ENCODE assay signal across 24 mouse cellular contexts in genomic region chr10:102732420-102732819, GRCm38 (mm10).
DNase-seq lines count a peak whose midpoint lies in the region; ATAC-seq and TF ChIP-seq lines count a peak whose summit lies in the region.
"Had no signal": no experiment of that assay in that cellular context is flagged by ENCODE, and none has a peak within 500 bp of the region (broad histone marks: within the 10 kb centered on the region; RNA-seq: fewer than 3 reads in every experiment).

No protein-coding gene starts in this region.

- H3K4me1 ChIP-seq in kidney, adult 2 months (ENCODE audit: control insufficient read depth, insufficient read depth, low read length) = no peaks in the 10 kb centered on the region
- H3K4me1 ChIP-seq in lung, embryonic 14.5 days (ENCODE audit: insufficient read depth) = no peaks in the 10 kb centered on the region
- H3K4me1 ChIP-seq: forebrain, embryonic 13.5 days; limb, embryonic 15.5 days had no signal

- TF ChIP-seq CTCF in kidney, adult 2 months (conservative IDR thresholded peaks at IDR 0.05; ENCODE audit: insufficient read depth, insufficient read length, low read depth, low read length) = no peak
- TF ChIP-seq CTCF in lung, embryonic 14.5 days (IDR thresholded peaks at IDR 0.05; ENCODE audit: low read depth) = no peak
- no peak for TF ChIP-seq CTCF in gastrocnemius, adult 2 months (IDR thresholded peaks at IDR 0.05)

- peak; percentile 3 for DNase-seq in adrenal gland, adult 2 months
- DNase-seq in adrenal gland, adult 18-20 months (ENCODE audit: low spot score in 2 of 2) = no peak
- peak; percentile 63 for DNase-seq in kidney, adult 2 months
- DNase-seq in kidney, adult 11 months = no peak
- peak; percentile 21 for DNase-seq in lung, embryonic 14.5 days
- no peak for DNase-seq in lung, postnatal 14 days
- DNase-seq in right cerebral cortex, adult 2 months (ENCODE audit: low spot score in 2 of 2) = no peak
- no peak for DNase-seq in gastrocnemius, adult 2 months
- DNase-seq: adrenal gland, postnatal 36 days; cerebellum, adult 11-12 months; cerebellum, postnatal 36 days; gastrocnemius, postnatal 10 days; lung, postnatal 4 days; retina, postnatal 1 day; right cerebral cortex, postnatal 4 days; thymus, adult 2 months had no signal

- ATAC-seq in lung, embryonic 14.5 days (ENCODE audit: insufficient read depth) = peak; percentile 21; the same call in 1 of the 2 replicates
- ATAC-seq: forebrain, embryonic 13.5 days; hindbrain, postnatal 0 days; intestine, postnatal 0 days had no signal

- intact Hi-C loops in gastrocnemius, adult 2 months (cut with DNase I) = no loop called here

- WGBS in kidney, adult 2 months = 54% methylated on average over 6 of the region's 6 CpGs
- WGBS in lung, embryonic 14.5 days = 65% methylated on average over 6 of the region's 6 CpGs

- no peak for TF ChIP-seq POLR2A in kidney, adult 2 months (IDR thresholded peaks at IDR 0.05; ENCODE audit: low read depth, low read length)

- 0 out of 2 replicates have a peak, but pooled peaks cover 1% of the 10 kb centered on the region for H3K27me3 ChIP-seq in kidney, adult 2 months (replicated peaks; ENCODE audit: control insufficient read depth, insufficient read depth, low read length)
- no peaks in the 10 kb centered on the region for H3K27me3 ChIP-seq in lung, embryonic 14.5 days (ENCODE audit: insufficient read depth, low read length)
- H3K27me3 ChIP-seq: forebrain, embryonic 13.5 days; limb, embryonic 15.5 days had no signal

- H3K4me2 ChIP-seq in lung, embryonic 14.5 days = no peak overlapping the region
- H3K4me2 ChIP-seq: forebrain, embryonic 13.5 days; limb, embryonic 15.5 days; midbrain, embryonic 11.5 days had no signal

- no peak overlapping the region for H3K9ac ChIP-seq in lung, embryonic 14.5 days
- H3K9ac ChIP-seq: forebrain, embryonic 13.5 days; limb, embryonic 15.5 days had no signal

- H3K4me3 ChIP-seq in kidney, adult 2 months (ENCODE audit: insufficient read depth, low read depth, low read length) = no peak overlapping the region
- no peak overlapping the region for H3K4me3 ChIP-seq in lung, embryonic 14.5 days (ENCODE audit: low read depth, low read length)
- H3K4me3 ChIP-seq in gastrocnemius, adult 2 months = no peak overlapping the region
- H3K4me3 ChIP-seq: erythroblast, embryonic 14.5 days; forebrain, embryonic 13.5 days; hindbrain, embryonic 10.5 days; limb, embryonic 15.5 days had no signal

- H3K27ac ChIP-seq in kidney, adult 2 months (ENCODE audit: insufficient read depth, low read depth, low read length) = no peak overlapping the region
- no peak overlapping the region for H3K27ac ChIP-seq in lung, embryonic 14.5 days (ENCODE audit: low read depth)
- H3K27ac ChIP-seq in gastrocnemius, adult 2 months = no peak overlapping the region
- H3K27ac ChIP-seq: forebrain, embryonic 13.5 days; hindbrain, embryonic 10.5 days; hindbrain, postnatal 0 days; limb, embryonic 15.5 days had no signal

- H3K9me3 ChIP-seq in lung, embryonic 14.5 days (ENCODE audit: low read depth, low read length) = no peaks in the 10 kb centered on the region
- H3K9me3 ChIP-seq: forebrain, embryonic 13.5 days; G1E; hindbrain, embryonic 10.5 days; limb, embryonic 15.5 days had no signal

- no peaks in the 10 kb centered on the region for H3K36me3 ChIP-seq in kidney, adult 2 months (ENCODE audit: control insufficient read depth, insufficient read depth, low read length)
- no peaks in the 10 kb centered on the region for H3K36me3 ChIP-seq in lung, embryonic 14.5 days (ENCODE audit: insufficient read depth)
- H3K36me3 ChIP-seq: G1E; hindbrain, embryonic 10.5 days; limb, embryonic 15.5 days had no signal

Comparison
In these comparisons a context has a peak if more than half of its experiments do, and no peak if none do; other contexts are left out.
1. DNase-seq: peak in adrenal gland, adult 2 months (single experiment), kidney, adult 2 months (single experiment) and lung, embryonic 14.5 days (single experiment); none in adrenal gland, adult 18-20 months (0 of 2), kidney, adult 11 months (single experiment), lung, postnatal 14 days (single experiment), right cerebral cortex, adult 2 months (0 of 2) and gastrocnemius, adult 2 months (single experiment).